Mouse (Mus musculus) myocyte (in vitro differentiated cells): ENCODE results near the gene Aaed1. TPM values are rescaled to one million over a fixed set of nuclear protein-coding genes. Genes with fewer than 3 reads are reported as not detected.

Experiments
- H3K27me3 ChIP-seq: one replicate; pipeline ENCODE4 v1.6.1; 2011; ENCODE audit not compliant: control insufficient read depth, insufficient read depth, insufficient read length
- H3K36me3 ChIP-seq: one replicate; pipeline ENCODE4 v1.6.1; 2011; ENCODE audit not compliant: control insufficient read depth, insufficient read depth
- H3K4me2 ChIP-seq: one replicate; pipeline ENCODE4 v1.6.1; 2011; ENCODE audit warnings: low read depth, control low read depth
- H3K4me3 ChIP-seq: one replicate; pipeline ENCODE4 v1.5.1; 2011; ENCODE audit warnings: mild to moderate bottlenecking, control low read depth, moderate library complexity
- H3K79me2 ChIP-seq: one replicate; pipeline ENCODE4 v1.6.1; 2011; ENCODE audit not compliant: control insufficient read depth, insufficient read depth
- H3ac ChIP-seq: one replicate; pipeline ENCODE4 v1.6.1; 2011; ENCODE audit not compliant: control insufficient read depth, insufficient read length
- CEBPB ChIP-seq: IDR thresholded peaks from 2 replicates; pipeline ENCODE4 v1.6.1; 2011; ENCODE audit warnings: mild to moderate bottlenecking, moderate library complexity; ENCODE audit not compliant: poor library complexity, insufficient read depth, severe bottlenecking
- E2F4 ChIP-seq: IDR thresholded peaks from one replicate; pipeline ENCODE4 v1.6.1; 2011; ENCODE audit warnings: mild to moderate bottlenecking, control low read depth, moderate library complexity; ENCODE audit not compliant: insufficient read depth
- MAX ChIP-seq: IDR thresholded peaks from one replicate; pipeline ENCODE4 v1.6.1; 2011; ENCODE audit warnings: low read depth, mild to moderate bottlenecking, control low read depth
- MYOD1 ChIP-seq, 3 experiments: IDR thresholded peaks; one replicate each; pipeline ENCODE4 v1.6.1; 2011; ENCODE audit warnings: control low read depth in 2 of 3, low read depth in 2 of 3, mild to moderate bottlenecking in 2 of 3, moderate library complexity in 1 of 3; ENCODE audit not compliant: insufficient read length in 2 of 3, control insufficient read depth in 1 of 3
- MYOG ChIP-seq, 3 experiments: IDR thresholded peaks; one replicate each; pipeline ENCODE4 v1.6.1; 2011; ENCODE audit warnings: control low read depth in 2 of 3, low read depth in 2 of 3, mild to moderate bottlenecking in 2 of 3; ENCODE audit not compliant: insufficient read length in 2 of 3, control insufficient read depth in 1 of 3, insufficient read depth in 1 of 3
- POLR2A ChIP-seq: IDR thresholded peaks from one replicate; pipeline ENCODE4 v1.6.1; 2011; ENCODE audit warnings: low read depth, mild to moderate bottlenecking, control low read depth, moderate library complexity; ENCODE audit not compliant: insufficient read length
- POLR2AphosphoS2 ChIP-seq: IDR thresholded peaks from one replicate; pipeline ENCODE4 v1.6.1; 2011; ENCODE audit warnings: low read depth, control low read depth; ENCODE audit not compliant: insufficient read length
- REST ChIP-seq: IDR thresholded peaks from one replicate; pipeline ENCODE4 v1.6.1; 2011; ENCODE audit warnings: mild to moderate bottlenecking, control low read depth, moderate library complexity; ENCODE audit not compliant: insufficient read depth, insufficient read length
- TCF12 ChIP-seq: IDR thresholded peaks from one replicate; pipeline ENCODE4 v1.6.1; 2011; ENCODE audit warnings: mild to moderate bottlenecking, control low read depth; ENCODE audit not compliant: poor library complexity, insufficient read depth, severe bottlenecking
- TCF3 ChIP-seq: IDR thresholded peaks from one replicate; pipeline ENCODE4 v1.6.1; 2011; ENCODE audit warnings: low read depth, control low read depth; ENCODE audit not compliant: insufficient read length
- USF1 ChIP-seq: IDR thresholded peaks from one replicate; pipeline ENCODE4 v1.6.1; 2011; ENCODE audit warnings: low read depth, mild to moderate bottlenecking, control low read depth, moderate library complexity
- polyA plus RNA-seq: library from polyadenylated mRNA; unstranded; fragments of >200 nt; fragmentation: generic; extraction: Trizol; gene quantifications from one replicate; pipeline ENCODE4 v1.2.1, GENCODE M21; 2012; ENCODE audit warnings: missing spikeins

Gene Aaed1
- polyA plus RNA-seq, 1 experiment: 12.1 TPM

DNA sequence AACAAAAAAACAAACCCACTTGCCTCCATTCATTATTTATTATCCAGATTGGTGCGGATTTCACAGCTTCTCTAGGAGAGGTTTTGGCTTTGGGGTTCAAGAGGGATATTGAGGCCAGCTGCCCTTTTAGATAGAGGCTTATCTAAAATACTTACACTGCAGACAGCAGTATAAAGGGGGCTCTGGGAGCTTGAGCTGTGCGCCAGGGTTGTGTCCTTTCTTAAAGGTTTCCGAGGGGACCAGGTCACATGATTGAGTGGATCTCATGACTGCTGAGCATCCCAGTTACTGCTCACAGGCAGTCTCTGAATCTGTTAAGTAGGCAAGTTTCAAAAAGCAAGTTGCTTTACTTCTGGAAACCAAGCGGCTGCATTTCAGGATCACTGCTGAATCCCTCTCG is 44.9 kb upstream of the Aaed1 start:
- no peaks in the 10 kb centered on the region for H3K79me2 ChIP-seq
- no peaks in the 10 kb centered on the region for H3K27me3 ChIP-seq
- no peak overlapping the region for H3K4me2 ChIP-seq
- peaks cover 4% of the 10 kb centered on the region for H3K36me3 ChIP-seq
- no peak for TF ChIP-seq CEBPB
- no peak for TF ChIP-seq POLR2AphosphoS2
- TF ChIP-seq E2F4: no peak
- TF ChIP-seq USF1: no peak
- TF ChIP-seq MAX: no peak
- no peak for TF ChIP-seq MYOG (IDR thresholded peaks at IDR 0.05; ENCODE audit: control insufficient read depth in 1 of 3, insufficient read depth in 1 of 3, insufficient read length in 2 of 3, low read depth in 2 of 3)
- no peak overlapping the region for H3K4me3 ChIP-seq
- no peak overlapping the region for H3ac ChIP-seq

DNA sequence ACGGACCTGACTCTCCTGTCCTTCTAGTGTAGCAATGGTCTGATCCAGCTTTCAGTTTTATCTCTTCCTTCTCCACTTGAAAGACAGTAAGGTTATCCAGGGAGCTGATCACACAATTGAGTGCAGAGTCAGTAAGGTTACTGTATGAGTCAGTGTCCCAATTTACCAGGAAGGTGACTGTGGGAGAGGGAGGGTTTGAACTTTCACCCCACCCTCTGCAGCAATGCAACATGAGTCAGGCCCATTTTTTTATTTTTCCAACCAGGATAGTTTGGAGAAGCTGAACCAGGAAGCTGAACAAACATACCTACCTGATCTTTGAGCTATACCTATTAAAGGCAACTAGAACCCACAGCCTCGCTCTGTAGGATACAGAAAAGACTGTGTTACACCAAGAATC is 37.0 kb upstream of the Aaed1 start:
- Histone ChIP-seq H3K79me2 (no peaks in the 10 kb centered on the region), H3K4me3 (no peak overlapping the region), H3K36me3 (no peaks in the 10 kb centered on the region), H3ac (no peak overlapping the region), H3K4me2 (peak overlapping the region; percentile 4), H3K27me3 (no peaks in the 10 kb centered on the region)
- TF ChIP-seq POLR2AphosphoS2: no peak

GRCm38 (mm10) chr13:64344082-64344501 is 31.6 kb upstream of the Aaed1 start:
- H3ac ChIP-seq: no peak overlapping the region
- TF ChIP-seq REST (no peak), TCF3 (no peak), POLR2AphosphoS2 (no peak), USF1 (no peak), MAX (no peak), MYOG (IDR thresholded peaks at IDR 0.05; ENCODE audit: control insufficient read depth in 1 of 3, insufficient read depth in 1 of 3, insufficient read length in 2 of 3, low read depth in 2 of 3) (no peak), MYOD1 (IDR thresholded peaks at IDR 0.05; ENCODE audit: control insufficient read depth in 1 of 3, insufficient read length in 2 of 3, low read depth in 2 of 3) (no peak), E2F4 (no peak), POLR2A (no peak)
- no peaks in the 10 kb centered on the region for H3K79me2 ChIP-seq
- peak overlapping the region; percentile 80 for H3K4me2 ChIP-seq
- no peaks in the 10 kb centered on the region for H3K36me3 ChIP-seq
- H3K27me3 ChIP-seq: no peaks in the 10 kb centered on the region
- H3K4me3 ChIP-seq: peak overlapping the region; percentile 27

DNA sequence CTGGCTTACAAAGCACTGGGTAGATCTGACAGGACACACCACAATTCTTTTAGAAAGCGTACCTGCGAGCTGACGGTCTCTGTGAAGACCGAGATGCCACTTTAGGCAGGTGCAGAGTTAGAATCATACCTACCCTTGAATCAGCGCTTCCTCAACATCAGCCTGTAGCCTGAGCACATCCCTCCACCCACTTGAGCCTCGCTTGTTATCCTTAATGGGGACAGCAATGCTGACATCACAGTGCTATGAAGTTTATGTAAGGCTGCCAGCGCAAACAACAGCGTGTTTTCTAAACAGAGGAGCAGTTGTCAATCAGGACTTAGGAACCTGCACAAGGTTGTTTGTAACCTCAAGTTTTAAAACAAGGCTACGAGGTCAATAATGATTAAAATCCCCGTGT is 31.1 kb upstream of the Aaed1 start:
- H3K4me3 ChIP-seq: peak overlapping the region; percentile 27
- no peaks in the 10 kb centered on the region for H3K79me2 ChIP-seq
- TF ChIP-seq CEBPB (no peak), USF1 (no peak), TCF12 (no peak), POLR2AphosphoS2 (no peak)
- H3K4me2 ChIP-seq: peak overlapping the region; percentile 80
- H3K27me3 ChIP-seq: no peaks in the 10 kb centered on the region
- H3ac ChIP-seq: no peak overlapping the region
- no peaks in the 10 kb centered on the region for H3K36me3 ChIP-seq

GRCm38 (mm10) chr13:64335546-64336132 is 23.1 kb upstream of the Aaed1 start:
- Histone ChIP-seq H3K79me2 (no peaks in the 10 kb centered on the region), H3ac (no peak overlapping the region), H3K4me3 (no peak overlapping the region), H3K4me2 (no peak overlapping the region), H3K36me3 (no peaks in the 10 kb centered on the region), H3K27me3 (no peaks in the 10 kb centered on the region)
- TF ChIP-seq MAX: no peak
- no peak for TF ChIP-seq TCF3
- TF ChIP-seq USF1: no peak
- TF ChIP-seq TCF12: no peak
- no peak for TF ChIP-seq E2F4
- TF ChIP-seq POLR2A: no peak
- TF ChIP-seq POLR2AphosphoS2: no peak
- TF ChIP-seq REST: no peak

GRCm38 (mm10) chr13:64333102-64333501 is 20.6 kb upstream of the Aaed1 start:
- no peaks in the 10 kb centered on the region for H3K27me3 ChIP-seq

More at GRCm38 (mm10) chr13:64333102-64333501, 20.6 kb upstream of the Aaed1 start:
- TF ChIP-seq MAX (no peak), MYOG (IDR thresholded peaks at IDR 0.05; ENCODE audit: control insufficient read depth in 1 of 3, insufficient read depth in 1 of 3, insufficient read length in 2 of 3, low read depth in 2 of 3) (no peak), E2F4 (no peak), TCF12 (no peak), CEBPB (no peak)
- no peak overlapping the region for H3K4me2 ChIP-seq
- no peaks in the 10 kb centered on the region for H3K36me3 ChIP-seq
- no peak overlapping the region for H3ac ChIP-seq
- no peak overlapping the region for H3K4me3 ChIP-seq
- H3K79me2 ChIP-seq: no peaks in the 10 kb centered on the region
